Mouse (Mus musculus) midbrain, postnatal 0 days (tissue): ENCODE results near the gene Ptpn9. TPM values are rescaled to one million over a fixed set of nuclear protein-coding genes. Genes with fewer than 3 reads are reported as not detected.

ENCODE experiments used
- ATAC-seq: fragments of 200-750 bp; cut with Nextera tagmentation; 2 replicates; pipeline ENCODE4 v1.8.0; 2017; ENCODE audit warnings: moderate number of reproducible peaks, mild to moderate bottlenecking, moderate TSS enrichment, moderate library complexity; ENCODE audit not compliant: low FRiP score
- DNase-seq: peaks from one replicate; pipeline ENCODE4 v3.0.0-alpha.2; 2015; ENCODE audit warnings: low spot score
- H3K27ac ChIP-seq: fragments of 300-500 bp; sonication (generic); 2 replicates; pipeline ENCODE4 v1.5.1; 2014; ENCODE audit warnings: low read depth, mild to moderate bottlenecking, low read length, mixed read lengths
- H3K27me3 ChIP-seq: fragments of 300-500 bp; sonication (generic); 2 replicates; pipeline ENCODE4 v1.6.1; 2014; ENCODE audit warnings: low read length, control low read depth, mixed read lengths; ENCODE audit not compliant: insufficient read depth
- H3K36me3 ChIP-seq: fragments of 300-500 bp; sonication (generic); 2 replicates; pipeline ENCODE4 v1.6.1; 2014; ENCODE audit warnings: low read length, control low read depth, mixed read lengths; ENCODE audit not compliant: insufficient read depth
- H3K4me1 ChIP-seq: fragments of 300-500 bp; sonication (generic); 2 replicates; pipeline ENCODE4 v1.6.1; 2014; ENCODE audit warnings: mild to moderate bottlenecking, control low read depth, antibody characterized with exemption, low read length, mixed read lengths; ENCODE audit not compliant: insufficient read depth
- H3K4me2 ChIP-seq: fragments of 300-500 bp; sonication (generic); 2 replicates; pipeline ENCODE4 v1.6.1; 2014; ENCODE audit warnings: low read depth, mild to moderate bottlenecking, low read length, mixed read lengths; ENCODE audit not compliant: poor library complexity, severe bottlenecking
- H3K4me3 ChIP-seq: fragments of 300-500 bp; sonication (generic); 2 replicates; pipeline ENCODE4 v1.5.1; 2014; ENCODE audit warnings: low read depth, mild to moderate bottlenecking, low read length, moderate library complexity
- H3K9ac ChIP-seq: fragments of 300-500 bp; sonication (generic); replicated peaks from 2 replicates; pipeline ENCODE4 v1.6.1; 2014; ENCODE audit warnings: mild to moderate bottlenecking, low read length, moderate library complexity, mixed read lengths; ENCODE audit not compliant: poor library complexity, severe bottlenecking
- H3K9me3 ChIP-seq: fragments of 300-500 bp; sonication (generic); 2 replicates; pipeline ENCODE4 v1.6.1; 2016; ENCODE audit warnings: low read length, control low read depth
- CTCF ChIP-seq: IDR thresholded peaks from 2 replicates; pipeline ENCODE4 v1.5.1; 2016; ENCODE audit warnings: antibody characterized with exemption, mild to moderate bottlenecking
- WGBS: fragments of 180-500 bp; shearing (Covaris S2); extraction: QIAGEN DNeasy Blood & Tissue Kit; methylation state at CpG from one replicate; pipeline ENCODE4 v1.1.7; 2014; 5-methylcytosine and 5-hydroxymethylcytosine counted together
- polyA plus RNA-seq: library from polyadenylated mRNA; unstranded; fragments of >200 nt; fragmentation: Nextera tagmentation; extraction: Ambion mirVana; gene quantifications from 2 replicates; pipeline ENCODE4 v1.2.1, GENCODE M21; 2015
- total RNA-seq: library from RNA; depleted of rRNA; stranded (reverse); fragments of >200 nt; gene quantifications from 2 replicates; pipeline ENCODE4 v1.2.3, GENCODE M21; 2014

Ptpn9 gene
- total and polyA plus RNA-seq, 2 experiments from 2014 or later, result 21.5 to 44.4 TPM

GRCm38 (mm10) chr9:57071801-57072351 lies 77.2 kb downstream of the Ptpn9 start, which contains the start of gene Sin3a:
Gene Sin3a, plus strand, starts transcription at chr9:57072040.
- ATAC-seq, result no peak
- DNase-seq, result peak; percentile 88
- H3K36me3 ChIP-seq, result no peaks in the 10 kb centered on the region
- no peaks in the 10 kb centered on the region for H3K9me3 ChIP-seq
- H3K27ac ChIP-seq, result peak within 1 kb of the TSS; percentile 70
- H3K27me3 ChIP-seq, result no peaks in the 10 kb centered on the region
- peaks cover 15% of the 10 kb centered on the region; the same call in 1 of the 2 replicates for H3K4me1 ChIP-seq
- no peak for TF ChIP-seq CTCF
- WGBS, result under 1% methylated on average over 34 of the region's 34 CpGs
- H3K4me3 ChIP-seq, result peak within 1 kb of the TSS; percentile 81
- H3K4me2 ChIP-seq, result peak within 1 kb of the TSS; percentile 86
- H3K9ac ChIP-seq, result peak within 1 kb of the TSS; percentile 55

- DNase-seq, result no peak
- Histone ChIP-seq H3K4me2 (peak overlapping the region; percentile 86), H3K27ac (peak overlapping the region; percentile 70), H3K4me1 (peaks cover 15% of the 10 kb centered on the region; the same call in 1 of the 2 replicates), H3K36me3 (no peaks in the 10 kb centered on the region), H3K9me3 (no peaks in the 10 kb centered on the region), H3K9ac (peak overlapping the region; percentile 55), H3K27me3 (no peaks in the 10 kb centered on the region), H3K4me3 (peak overlapping the region; percentile 81)
- no peak for ATAC-seq
- WGBS, result under 1% methylated on average over 40 of the region's 40 CpGs
- no peak for TF ChIP-seq CTCF
Measured at GRCm38 (mm10) chr9:57072526-57072988, 77.8 kb downstream of the Ptpn9 start.

- Histone ChIP-seq H3K4me2 (peak overlapping the region; percentile 86), H3K9ac (peak overlapping the region; percentile 55), H3K4me3 (peak overlapping the region; percentile 81), H3K27me3 (no peaks in the 10 kb centered on the region), H3K36me3 (no peaks in the 10 kb centered on the region), H3K4me1 (peaks cover 15% of the 10 kb centered on the region; the same call in 1 of the 2 replicates), H3K9me3 (no peaks in the 10 kb centered on the region), H3K27ac (peak overlapping the region; percentile 70)
- DNase-seq, result peak; percentile 100
- peak; percentile 80 for TF ChIP-seq CTCF
- WGBS, result under 1% methylated on average over 52 of the region's 54 CpGs
- ATAC-seq, result peak; percentile 69
Measured at GRCm38 (mm10) chr9:57072989-57073789, 78.5 kb downstream of the Ptpn9 start.

GRCm38 (mm10) chr9:57073790-57074094 lies 79.0 kb downstream of the Ptpn9 start:
- Histone ChIP-seq H3K9me3 (no peaks in the 10 kb centered on the region), H3K4me2 (peak overlapping the region; percentile 86), H3K27ac (peak overlapping the region; percentile 55; the same call in 1 of the 2 replicates), H3K4me1 (peaks cover 15% of the 10 kb centered on the region; the same call in 1 of the 2 replicates), H3K9ac (peak overlapping the region; percentile 46), H3K4me3 (peak overlapping the region; percentile 81), H3K27me3 (no peaks in the 10 kb centered on the region), H3K36me3 (no peaks in the 10 kb centered on the region)
- 0% methylated on average over 15 of the region's 15 CpGs for WGBS
- DNase-seq (no peak), ATAC-seq (no peak)
- TF ChIP-seq CTCF, result no peak

- H3K4me1 ChIP-seq, result peaks cover 15% of the 10 kb centered on the region; the same call in 1 of the 2 replicates
- no peak for ATAC-seq
- TF ChIP-seq CTCF, result no peak; the same call in 1 of the 2 replicates
- DNase-seq, result peak; percentile 8
- peak overlapping the region; percentile 55; the same call in 1 of the 2 replicates for H3K27ac ChIP-seq
- H3K4me3 ChIP-seq, result peak overlapping the region; percentile 96
- H3K27me3 ChIP-seq, result no peaks in the 10 kb centered on the region
- H3K9me3 ChIP-seq, result no peaks in the 10 kb centered on the region
- H3K9ac ChIP-seq, result peak overlapping the region; percentile 46
- peak overlapping the region; percentile 86 for H3K4me2 ChIP-seq
- H3K36me3 ChIP-seq, result no peaks in the 10 kb centered on the region
- WGBS, result 4% methylated on average over 21 of the region's 21 CpGs
Measured at GRCm38 (mm10) chr9:57074171-57074821, 79.6 kb downstream of the Ptpn9 start.
